Mouse (Mus musculus) heart, embryonic 11.5 days (tissue): ENCODE results near the gene Zpbp2. TPM values are rescaled to one million over a fixed set of nuclear protein-coding genes. Genes with fewer than 3 reads are reported as not detected.

ENCODE experiments used
- ATAC-seq: fragments of 200-750 bp; cut with Nextera tagmentation; replicated peaks from 2 replicates; pipeline ENCODE4 v1.8.0; 2017; ENCODE audit warnings: moderate library complexity; ENCODE audit not compliant: insufficient number of reproducible peaks, low FRiP score, low TSS enrichment
- H3K27ac ChIP-seq: fragments of 300-500 bp; sonication (generic); 2 replicates; pipeline ENCODE4 v1.5.1; 2014; ENCODE audit warnings: mild to moderate bottlenecking, low read depth, low read length
- H3K27me3 ChIP-seq: fragments of 300-500 bp; sonication (generic); 2 replicates; pipeline ENCODE4 v1.6.1; 2014; ENCODE audit warnings: mild to moderate bottlenecking, low read length, mixed read lengths; ENCODE audit not compliant: control insufficient read depth, insufficient read depth
- H3K36me3 ChIP-seq: fragments of 300-500 bp; sonication (generic); 2 replicates; pipeline ENCODE4 v1.6.1; 2014; ENCODE audit warnings: mild to moderate bottlenecking, low read length, moderate library complexity, mixed read lengths; ENCODE audit not compliant: control insufficient read depth, insufficient read depth
- H3K4me1 ChIP-seq: fragments of 300-500 bp; sonication (generic); 2 replicates; pipeline ENCODE4 v1.6.1; 2014; ENCODE audit warnings: low read length; ENCODE audit not compliant: control insufficient read depth, insufficient read depth
- H3K4me2 ChIP-seq: fragments of 300-500 bp; sonication (generic); 2 replicates; pipeline ENCODE4 v1.6.1; 2014; ENCODE audit warnings: mild to moderate bottlenecking, moderate library complexity
- H3K4me3 ChIP-seq: fragments of 300-500 bp; sonication (generic); 2 replicates; pipeline ENCODE4 v1.5.1; 2014; ENCODE audit warnings: low read depth, low read length
- H3K9ac ChIP-seq: fragments of 300-500 bp; sonication (generic); 2 replicates; pipeline ENCODE4 v1.6.1; 2014; ENCODE audit warnings: mild to moderate bottlenecking, low read depth, low read length, moderate library complexity
- H3K9me3 ChIP-seq: fragments of 300-500 bp; sonication (generic); replicated peaks from 2 replicates; pipeline ENCODE4 v1.6.1; 2016; ENCODE audit warnings: low read length; ENCODE audit not compliant: control insufficient read depth
- WGBS: fragments of 180-500 bp; shearing (Covaris S2); extraction: QIAGEN DNeasy Blood & Tissue Kit; methylation state at CpG from one replicate; pipeline ENCODE4 v1.1.7; 2014; ENCODE audit not compliant: insufficient replicate concordance; 5-methylcytosine and 5-hydroxymethylcytosine counted together
- polyA plus RNA-seq: library from polyadenylated mRNA; unstranded; fragments of >200 nt; fragmentation: Nextera tagmentation; extraction: Ambion mirVana; gene quantifications from 2 replicates; pipeline ENCODE4 v1.2.1, GENCODE M21; 2014

Gene Zpbp2
- polyA plus RNA-seq, 1 experiment from 2014 or later, result 0.33 TPM

DNA sequence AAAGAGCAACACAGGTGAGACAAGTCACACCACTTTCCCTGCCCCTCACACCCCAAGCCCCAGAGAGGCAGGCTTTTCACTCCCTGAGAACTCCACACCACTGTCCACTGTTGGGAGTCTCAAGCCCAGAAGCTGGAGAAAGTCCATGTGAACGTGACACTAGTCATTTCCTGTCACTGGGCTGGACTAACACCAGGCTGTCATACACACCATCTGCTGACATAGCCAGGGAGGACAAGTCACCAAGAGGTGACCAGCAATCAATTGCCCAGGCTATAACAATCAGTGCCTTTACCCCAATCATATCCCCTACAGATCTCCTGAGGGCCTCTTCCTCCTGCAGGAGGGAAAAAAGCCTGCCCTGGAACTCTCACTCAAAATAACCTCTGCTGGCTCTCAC lies 33.2 kb downstream of the Zpbp2 start:
- Histone ChIP-seq H3K36me3 (peaks cover 7% of the 10 kb centered on the region), H3K4me2 (peak overlapping the region; percentile 81), H3K4me3 (0 out of 2 replicates have a peak overlapping the region, but pooled peaks have one; percentile 3), H3K27me3 (no peaks in the 10 kb centered on the region), H3K4me1 (peaks cover 80% of the 10 kb centered on the region), H3K27ac (peak overlapping the region; percentile 22; the same call in 1 of the 2 replicates), H3K9me3 (no peaks in the 10 kb centered on the region), H3K9ac (peak overlapping the region; percentile 34; the same call in 1 of the 2 replicates)
- ATAC-seq, result no peak
- 35% methylated on average over 1 of the region's 1 CpGs for WGBS

DNA sequence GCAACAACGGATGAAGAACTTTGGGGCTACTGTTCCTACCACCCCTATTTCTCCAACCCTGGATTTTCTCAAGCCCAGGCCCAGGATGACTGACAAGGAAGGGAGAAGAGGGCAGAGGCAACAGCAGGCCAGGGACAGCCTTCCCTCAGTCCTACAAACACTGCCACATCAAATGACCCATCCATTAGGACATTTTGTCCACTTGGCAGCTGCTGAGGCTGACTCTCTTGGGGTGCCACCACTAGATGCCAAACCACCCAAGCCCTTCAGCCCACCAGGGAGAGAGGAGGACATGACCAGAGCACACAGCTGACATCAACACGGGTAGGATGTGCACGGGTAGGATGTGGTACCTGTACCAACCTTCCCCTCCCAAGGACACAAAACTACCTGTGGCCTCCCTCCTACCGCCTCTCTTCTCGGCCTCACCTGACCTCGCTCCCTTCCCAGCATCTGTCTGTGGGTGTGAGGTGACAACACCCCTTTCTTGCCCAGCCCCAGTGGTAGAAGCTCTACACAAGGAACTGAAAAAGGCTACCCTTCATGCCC lies 33.8 kb downstream of the Zpbp2 start:
- H3K4me1 ChIP-seq, result peaks cover 80% of the 10 kb centered on the region
- ATAC-seq, result no peak

DNA sequence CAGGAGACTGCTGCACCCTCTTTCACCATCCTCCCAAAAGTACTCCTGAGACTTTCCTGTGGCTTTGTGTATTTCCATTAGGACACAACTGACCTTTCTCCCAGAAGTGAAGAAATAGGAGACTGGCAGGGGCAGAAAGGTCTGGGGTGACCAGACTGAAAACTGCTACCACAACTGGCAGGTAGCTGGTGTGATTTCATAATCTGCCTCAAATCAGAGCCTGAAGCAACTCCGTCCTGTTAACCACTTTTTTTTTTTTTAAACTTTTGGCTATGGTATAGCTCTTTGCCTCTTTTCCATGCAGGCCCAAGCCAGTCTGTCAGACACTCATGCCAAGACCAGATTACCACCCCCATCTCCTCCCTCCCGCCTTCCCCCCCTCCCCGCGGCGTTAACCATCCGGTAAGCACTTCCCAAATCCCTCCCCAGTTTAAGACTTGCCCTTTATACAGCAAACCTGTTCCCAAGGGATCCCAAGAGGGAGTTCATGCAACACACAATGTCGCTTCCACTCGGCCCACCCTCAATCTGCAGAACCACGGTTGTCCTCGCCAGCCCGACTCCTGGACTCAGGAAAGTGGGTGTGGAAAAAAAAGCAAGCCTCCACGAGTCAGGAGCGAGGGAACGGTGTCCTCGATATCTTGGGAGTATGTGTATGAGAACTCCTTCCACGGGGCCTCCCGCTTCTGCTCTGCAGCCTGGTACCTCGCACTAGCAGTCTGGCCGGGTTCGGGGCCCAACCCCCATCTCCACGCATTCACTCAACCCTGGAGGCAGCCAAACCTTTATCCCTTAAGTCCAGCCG lies 35.4 kb downstream of the Zpbp2 start:
- peak; percentile 8; the same call in 1 of the 2 replicates for ATAC-seq
- Histone ChIP-seq H3K4me1 (peaks cover 65% of the 10 kb centered on the region), H3K36me3 (peaks cover 7% of the 10 kb centered on the region), H3K9ac (peak overlapping the region; percentile 91), H3K4me2 (peak overlapping the region; percentile 81), H3K27ac (peak overlapping the region; percentile 96), H3K9me3 (no peaks in the 10 kb centered on the region), H3K27me3 (no peaks in the 10 kb centered on the region), H3K4me3 (peak overlapping the region; percentile 97)
- under 1% methylated on average over 22 of the region's 22 CpGs for WGBS

More for the DNA sequence above, 33.8 kb downstream of the Zpbp2 start:
- peaks cover 7% of the 10 kb centered on the region for H3K36me3 ChIP-seq
- H3K27ac ChIP-seq, result no peak overlapping the region
- peak overlapping the region; percentile 34 for H3K9ac ChIP-seq
- H3K4me2 ChIP-seq, result peak overlapping the region; percentile 81
- 95% methylated on average over 6 of the region's 6 CpGs for WGBS
- H3K27me3 ChIP-seq, result no peaks in the 10 kb centered on the region
- H3K9me3 ChIP-seq, result no peaks in the 10 kb centered on the region
- no peak overlapping the region for H3K4me3 ChIP-seq

DNA sequence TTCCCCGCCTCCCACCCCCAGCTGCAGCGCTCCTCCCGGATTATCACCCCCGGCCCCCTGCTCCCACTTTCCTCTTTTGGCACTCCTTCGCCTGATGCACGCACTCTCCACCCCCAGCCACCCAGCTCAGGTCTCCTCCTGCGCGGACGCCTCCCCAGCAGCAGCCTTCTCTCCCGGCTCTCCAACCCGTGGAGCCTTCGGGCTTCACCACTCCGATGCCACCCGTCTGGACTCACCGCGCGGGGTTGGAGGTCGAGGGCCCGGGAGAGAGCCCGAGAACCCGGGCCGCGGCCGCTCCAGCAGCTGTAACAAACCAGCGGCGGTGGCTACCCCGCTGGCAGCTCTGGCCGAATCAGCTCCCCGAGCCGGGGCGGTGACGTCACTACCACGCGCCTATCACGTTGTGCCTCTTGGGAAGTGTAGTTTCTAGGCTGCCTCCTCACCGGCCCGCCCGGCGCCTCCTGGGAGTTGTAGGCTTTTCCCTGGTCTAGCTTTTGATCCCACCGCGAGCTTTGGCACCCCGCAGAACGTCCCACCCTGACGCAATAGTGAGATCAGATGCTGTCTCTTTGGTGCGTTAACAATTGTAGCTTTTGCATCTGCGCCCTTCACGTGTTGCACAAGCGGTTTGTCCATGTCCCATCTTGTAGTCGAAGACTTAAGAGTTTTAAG lies 36.1 kb downstream of the Zpbp2 start, which contains the start of gene Ormdl3:
TSS of gene Ormdl3 (minus strand) at position 477 of the 672 bp plus-strand sequence.
- H3K36me3 ChIP-seq, result peaks cover 7% of the 10 kb centered on the region
- H3K27me3 ChIP-seq, result no peaks in the 10 kb centered on the region
- peak within 1 kb of the TSS; percentile 81 for H3K4me2 ChIP-seq
- peak; percentile 82 for ATAC-seq
- WGBS, result under 1% methylated on average over 49 of the region's 49 CpGs
- peak within 1 kb of the TSS; percentile 96 for H3K27ac ChIP-seq
- peak within 1 kb of the TSS; percentile 97 for H3K4me3 ChIP-seq
- no peaks in the 10 kb centered on the region for H3K9me3 ChIP-seq
- peak within 1 kb of the TSS; percentile 91 for H3K9ac ChIP-seq
- peaks cover 60% of the 10 kb centered on the region for H3K4me1 ChIP-seq

DNA sequence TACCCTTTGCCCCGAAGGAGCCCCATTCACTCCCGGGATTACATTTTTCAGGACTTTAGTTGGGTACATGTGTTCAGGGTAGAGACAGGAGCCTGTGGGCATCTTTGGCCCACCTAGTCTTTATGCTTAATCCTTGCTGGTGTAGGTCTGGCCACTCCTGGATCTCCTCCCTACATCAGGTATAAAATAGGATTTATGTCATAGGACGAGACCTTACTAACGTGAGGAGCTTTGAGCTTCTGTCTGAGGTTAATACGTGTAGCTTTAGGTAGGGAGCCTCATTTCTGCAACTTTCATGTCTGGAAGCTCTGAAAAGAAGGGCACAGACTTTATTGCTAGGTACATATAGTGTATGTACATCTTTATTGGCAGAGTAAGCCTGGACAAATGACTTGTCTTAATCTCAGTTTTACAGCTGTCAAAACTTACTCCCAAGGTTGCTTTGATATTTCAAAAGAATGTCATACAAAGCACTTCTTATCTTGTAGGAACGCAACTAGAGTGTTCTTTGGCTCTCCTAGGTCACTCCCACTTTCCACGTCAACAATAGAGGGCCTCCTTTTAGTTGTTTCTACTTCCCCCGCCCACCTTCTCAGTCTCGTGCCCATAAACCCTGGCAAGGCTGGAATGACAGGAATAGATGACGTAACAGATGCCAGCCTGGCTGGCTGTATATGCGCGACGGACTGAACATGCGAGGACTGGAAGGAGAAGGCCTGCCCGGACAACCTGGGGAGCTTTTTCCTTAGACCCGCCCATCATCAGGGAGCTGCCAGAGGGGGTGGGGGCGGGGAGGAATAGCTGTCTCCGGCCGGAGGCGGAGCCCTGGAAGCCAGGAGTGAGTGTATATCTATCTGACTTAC lies 37.0 kb downstream of the Zpbp2 start:
- Histone ChIP-seq H3K4me1 (peaks cover 57% of the 10 kb centered on the region), H3K4me3 (peak overlapping the region; percentile 97), H3K9ac (peak overlapping the region; percentile 91), H3K9me3 (no peaks in the 10 kb centered on the region), H3K27ac (peak overlapping the region; percentile 96), H3K4me2 (peak overlapping the region; percentile 81), H3K36me3 (peaks cover 1% of the 10 kb centered on the region), H3K27me3 (no peaks in the 10 kb centered on the region)
- ATAC-seq, result peak; percentile 51
- 5% methylated on average over 20 of the region's 20 CpGs for WGBS

DNA sequence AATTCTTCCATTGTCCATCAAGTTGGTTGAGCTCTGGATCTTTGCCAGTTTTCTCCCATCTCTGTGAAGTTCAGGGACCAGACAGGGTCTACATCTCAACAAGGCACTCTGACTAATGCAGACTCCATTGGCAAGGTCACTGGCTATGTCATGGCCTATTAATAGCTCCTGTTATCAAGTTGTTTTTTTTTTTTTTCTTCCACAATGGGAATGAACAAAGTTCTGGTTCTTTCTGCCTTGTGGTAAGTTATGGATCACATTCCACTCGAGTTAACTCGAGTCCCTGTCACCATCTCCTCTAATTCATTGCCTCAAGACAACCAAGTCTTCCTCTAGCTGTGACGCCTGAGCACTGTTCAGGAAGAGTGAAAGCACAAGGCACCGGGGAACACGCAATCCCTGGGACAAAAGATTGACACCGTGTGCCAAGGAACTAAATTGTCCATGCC lies 38.0 kb downstream of the Zpbp2 start:
- peaks cover 52% of the 10 kb centered on the region for H3K4me1 ChIP-seq
- no peaks in the 10 kb centered on the region for H3K36me3 ChIP-seq
- 32% methylated on average over 6 of the region's 6 CpGs for WGBS
- peak overlapping the region; percentile 97 for H3K4me3 ChIP-seq
- peak overlapping the region; percentile 12; the same call in 1 of the 2 replicates for H3K9ac ChIP-seq
- H3K9me3 ChIP-seq, result no peaks in the 10 kb centered on the region
- peak overlapping the region; percentile 96 for H3K27ac ChIP-seq
- no peaks in the 10 kb centered on the region for H3K27me3 ChIP-seq
- H3K4me2 ChIP-seq, result peak overlapping the region; percentile 81
- no peak for ATAC-seq

DNA sequence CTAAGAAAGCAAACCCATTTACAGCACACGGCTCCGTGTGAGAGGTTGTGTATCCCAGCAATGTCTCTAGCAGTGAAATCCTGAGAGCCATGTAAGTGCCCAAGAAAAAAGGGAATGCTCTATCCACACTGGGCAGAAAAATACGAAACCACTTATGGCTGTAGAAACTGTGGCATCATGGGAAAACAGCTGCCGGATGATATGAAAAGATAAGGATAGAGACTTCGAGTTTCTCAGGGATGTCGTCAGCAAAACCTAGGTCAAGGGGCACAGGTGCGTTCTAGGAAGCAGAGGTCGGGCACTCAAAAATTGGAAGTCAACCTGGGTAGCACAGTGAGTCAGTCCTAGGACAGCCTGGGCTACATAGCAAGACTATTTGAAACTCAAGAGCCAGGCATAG lies 38.4 kb downstream of the Zpbp2 start:
- Histone ChIP-seq H3K27ac (peak overlapping the region; percentile 96), H3K4me3 (no peak overlapping the region), H3K4me1 (peaks cover 48% of the 10 kb centered on the region), H3K9me3 (no peaks in the 10 kb centered on the region), H3K4me2 (peak overlapping the region; percentile 81), H3K27me3 (no peaks in the 10 kb centered on the region), H3K36me3 (no peaks in the 10 kb centered on the region), H3K9ac (peak overlapping the region; percentile 12; the same call in 1 of the 2 replicates)
- ATAC-seq, result no peak
- 69% methylated on average over 8 of the region's 8 CpGs for WGBS
